Mouse (Mus musculus) forebrain, embryonic 13.5 days (tissue): ENCODE measurements at regions not wholly inside any gene's neighbourhood (a gene's known extent, or its start where the extent isn't known, plus 50 kb on each side); places are given as distances from the start of the nearest gene placed in this dataset.

ENCODE experiments used
- ATAC-seq: fragments of 200-750 bp; cut with Nextera tagmentation; 2 replicates; pipeline ENCODE4 v1.8.0; 2017
- H3K27ac ChIP-seq: fragments of 300-500 bp; sonication (generic); 2 replicates; pipeline ENCODE4 v1.5.1; 2015; ENCODE audit warnings: inconsistent platforms, mild to moderate bottlenecking, moderate library complexity
- H3K27me3 ChIP-seq: fragments of 300-500 bp; sonication (generic); 2 replicates; pipeline ENCODE4 v1.6.1; 2015; ENCODE audit warnings: mild to moderate bottlenecking, inconsistent platforms
- H3K36me3 ChIP-seq: fragments of 300-500 bp; sonication (generic); 2 replicates; pipeline ENCODE4 v1.6.1; 2015; ENCODE audit warnings: mild to moderate bottlenecking, inconsistent platforms; ENCODE audit not compliant: poor library complexity, severe bottlenecking
- H3K4me1 ChIP-seq: fragments of 300-500 bp; sonication (generic); 2 replicates; pipeline ENCODE4 v1.6.1; 2015; ENCODE audit warnings: inconsistent platforms
- H3K4me2 ChIP-seq: fragments of 300-500 bp; sonication (generic); 2 replicates; pipeline ENCODE4 v1.6.1; 2015; ENCODE audit warnings: inconsistent platforms, mild to moderate bottlenecking, moderate library complexity
- H3K4me3 ChIP-seq: fragments of 300-500 bp; sonication (generic); 2 replicates; pipeline ENCODE4 v1.5.1; 2015; ENCODE audit warnings: mild to moderate bottlenecking, inconsistent platforms
- H3K9ac ChIP-seq: fragments of 300-500 bp; sonication (generic); 2 replicates; pipeline ENCODE4 v1.6.1; 2015; ENCODE audit warnings: mild to moderate bottlenecking, inconsistent platforms
- H3K9me3 ChIP-seq: fragments of 300-500 bp; sonication (generic); replicated peaks from 2 replicates; pipeline ENCODE4 v1.6.1; 2016; ENCODE audit warnings: inconsistent platforms
- WGBS: fragments of 180-500 bp; shearing (Covaris S2); methylation state at CpG from one replicate; pipeline ENCODE4 v1.1.7; 2015; 5-methylcytosine and 5-hydroxymethylcytosine counted together

DNA sequence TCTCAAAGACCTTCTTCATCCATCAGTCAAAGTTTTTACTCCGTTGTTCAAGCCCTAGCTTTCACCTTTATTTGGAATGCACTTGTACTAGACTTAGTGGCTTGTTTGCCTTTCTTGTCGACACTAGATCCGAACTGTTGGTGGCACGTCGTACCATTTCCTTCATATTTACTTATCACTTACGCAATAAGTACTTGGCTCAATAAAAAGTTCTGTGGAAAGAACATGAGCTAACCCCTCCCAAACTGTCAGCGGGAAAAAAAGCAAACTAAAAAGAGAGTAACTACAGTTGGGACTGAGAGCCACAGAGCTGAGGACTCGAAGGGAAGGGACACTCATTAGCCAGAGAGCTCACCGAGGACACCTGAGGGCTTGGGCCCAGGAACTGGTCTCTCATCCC, 202.8 kb downstream of the Gm19410 start:
- no peak for ATAC-seq
- Histone ChIP-seq H3K36me3 (no peaks in the 10 kb centered on the region), H3K9ac (no peak overlapping the region), H3K27me3 (no peaks in the 10 kb centered on the region), H3K4me3 (no peak overlapping the region), H3K4me1 (no peaks in the 10 kb centered on the region), H3K9me3 (no peaks in the 10 kb centered on the region), H3K4me2 (no peak overlapping the region), H3K27ac (no peak overlapping the region)
- 92% methylated on average over 9 of the region's 9 CpGs for WGBS

DNA sequence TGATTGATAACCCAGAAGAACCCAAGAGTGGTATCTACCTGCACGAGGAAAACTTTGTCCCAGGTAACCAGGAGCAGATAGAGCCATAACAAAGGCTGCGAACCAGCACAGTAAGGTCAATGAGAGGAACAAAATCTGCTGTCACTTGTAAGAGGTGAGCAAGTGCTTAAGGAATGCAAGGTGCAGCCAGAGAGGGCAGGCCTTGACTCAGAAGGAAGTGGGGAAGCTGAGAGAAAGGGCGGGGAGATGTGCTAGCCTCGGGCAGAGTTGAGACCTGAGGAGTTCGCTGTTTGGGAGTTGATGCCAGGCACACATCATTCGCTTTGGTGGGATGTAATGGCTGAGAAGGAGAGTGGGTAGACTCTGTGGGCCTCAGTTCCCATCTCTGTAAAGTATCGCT, 205.5 kb downstream of the Gm19410 start:
- no peak overlapping the region for H3K4me2 ChIP-seq
- no peaks in the 10 kb centered on the region for H3K27me3 ChIP-seq
- H3K9me3 ChIP-seq, result no peaks in the 10 kb centered on the region
- H3K4me3 ChIP-seq, result no peak overlapping the region
- H3K4me1 ChIP-seq, result peaks cover 5% of the 10 kb centered on the region; the same call in 1 of the 2 replicates
- no peak for ATAC-seq
- H3K36me3 ChIP-seq, result no peaks in the 10 kb centered on the region
- H3K9ac ChIP-seq, result no peak overlapping the region
- no peak overlapping the region for H3K27ac ChIP-seq
- 92% methylated on average over 7 of the region's 7 CpGs for WGBS

- ATAC-seq, result no peak
These were observed 208.9 kb downstream of the Gm19410 start for GRCm38 (mm10) chr8:35974323-35975029.

GRCm38 (mm10) chr8:35979638-35980255, 214.2 kb downstream of the Gm19410 start:
- 66% methylated on average over 9 of the region's 9 CpGs for WGBS
- H3K27ac ChIP-seq, result no peak overlapping the region
- peak; percentile 81 for ATAC-seq

More at GRCm38 (mm10) chr8:35974323-35975029, 208.9 kb downstream of the Gm19410 start:
- Histone ChIP-seq H3K4me2 (no peak overlapping the region), H3K4me1 (peaks cover 5% of the 10 kb centered on the region; the same call in 1 of the 2 replicates), H3K36me3 (no peaks in the 10 kb centered on the region), H3K9me3 (no peaks in the 10 kb centered on the region), H3K27me3 (no peaks in the 10 kb centered on the region), H3K4me3 (no peak overlapping the region), H3K9ac (no peak overlapping the region), H3K27ac (no peak overlapping the region)
- WGBS, result 58% methylated on average over 10 of the region's 10 CpGs

DNA sequence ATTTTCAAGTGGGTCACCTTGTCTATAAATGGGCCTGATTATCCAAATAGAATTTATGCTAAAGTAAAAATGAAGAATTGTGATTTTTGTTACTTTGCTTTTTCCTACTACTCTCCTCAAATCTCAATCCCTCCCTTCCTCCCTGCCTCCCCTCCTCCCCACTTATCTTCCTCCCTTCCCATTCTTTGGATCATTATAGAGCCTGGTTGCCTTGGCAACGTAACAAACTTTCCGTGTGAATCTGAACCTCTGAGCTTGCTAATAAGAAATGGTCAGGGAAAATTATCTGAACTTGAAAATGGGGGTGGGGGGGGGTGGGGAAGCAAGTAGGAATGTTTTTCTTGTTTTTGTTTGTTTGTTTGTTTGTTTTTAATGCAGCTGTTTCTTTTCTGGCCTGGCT, 217.5 kb downstream of the Gm19410 start:
- ATAC-seq, result no peak
- H3K4me3 ChIP-seq, result no peak overlapping the region
- peaks cover 35% of the 10 kb centered on the region for H3K4me1 ChIP-seq
- H3K4me2 ChIP-seq, result no peak overlapping the region
- no peaks in the 10 kb centered on the region for H3K9me3 ChIP-seq
- H3K27me3 ChIP-seq, result no peaks in the 10 kb centered on the region
- H3K27ac ChIP-seq, result no peak overlapping the region
- WGBS, result 37% methylated on average over 2 of the region's 2 CpGs
- H3K36me3 ChIP-seq, result no peaks in the 10 kb centered on the region
- H3K9ac ChIP-seq, result no peak overlapping the region

More at GRCm38 (mm10) chr8:35979638-35980255, 214.2 kb downstream of the Gm19410 start:
- Histone ChIP-seq H3K4me3 (no peak overlapping the region), H3K36me3 (no peaks in the 10 kb centered on the region), H3K27me3 (no peaks in the 10 kb centered on the region), H3K9ac (no peak overlapping the region), H3K4me1 (peaks cover 21% of the 10 kb centered on the region), H3K4me2 (no peak overlapping the region), H3K9me3 (no peaks in the 10 kb centered on the region)

- Histone ChIP-seq H3K4me3 (no peak overlapping the region), H3K9me3 (no peaks in the 10 kb centered on the region), H3K27me3 (no peaks in the 10 kb centered on the region), H3K36me3 (no peaks in the 10 kb centered on the region), H3K4me1 (peaks cover 30% of the 10 kb centered on the region), H3K27ac (peak overlapping the region; percentile 75), H3K9ac (no peak overlapping the region), H3K4me2 (no peak overlapping the region)
- ATAC-seq, result peak; percentile 60
- WGBS, result 30% methylated on average over 5 of the region's 5 CpGs
These were observed 219.6 kb downstream of the Gm19410 start for GRCm38 (mm10) chr8:35985152-35985689.

DNA sequence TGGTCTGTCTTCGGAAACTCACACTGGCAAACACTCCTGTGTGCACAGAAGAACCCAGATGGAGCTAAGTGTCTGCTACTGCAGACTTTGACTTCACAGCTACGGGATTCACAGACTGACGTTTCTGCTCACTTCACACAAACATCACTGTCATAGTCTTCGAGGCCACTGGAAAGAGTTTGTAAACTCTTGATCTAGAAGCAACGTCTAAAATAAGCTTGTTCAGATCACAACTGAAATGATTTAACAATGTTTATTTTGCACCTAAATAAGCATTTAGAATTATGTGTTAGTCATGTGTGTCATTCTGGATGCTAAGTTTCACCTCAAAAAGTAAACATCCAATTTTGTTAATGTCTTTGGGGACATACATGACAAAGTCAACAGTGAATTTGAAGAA, 221.7 kb downstream of the Gm19410 start:
- no peak overlapping the region for H3K27ac ChIP-seq
- 80% methylated on average over 5 of the region's 5 CpGs for WGBS
- no peak overlapping the region for H3K9ac ChIP-seq
- no peaks in the 10 kb centered on the region for H3K27me3 ChIP-seq
- H3K4me3 ChIP-seq, result no peak overlapping the region
- no peak overlapping the region for H3K4me2 ChIP-seq
- H3K36me3 ChIP-seq, result no peaks in the 10 kb centered on the region
- H3K9me3 ChIP-seq, result no peaks in the 10 kb centered on the region
- H3K4me1 ChIP-seq, result peaks cover 37% of the 10 kb centered on the region
- ATAC-seq, result no peak

DNA sequence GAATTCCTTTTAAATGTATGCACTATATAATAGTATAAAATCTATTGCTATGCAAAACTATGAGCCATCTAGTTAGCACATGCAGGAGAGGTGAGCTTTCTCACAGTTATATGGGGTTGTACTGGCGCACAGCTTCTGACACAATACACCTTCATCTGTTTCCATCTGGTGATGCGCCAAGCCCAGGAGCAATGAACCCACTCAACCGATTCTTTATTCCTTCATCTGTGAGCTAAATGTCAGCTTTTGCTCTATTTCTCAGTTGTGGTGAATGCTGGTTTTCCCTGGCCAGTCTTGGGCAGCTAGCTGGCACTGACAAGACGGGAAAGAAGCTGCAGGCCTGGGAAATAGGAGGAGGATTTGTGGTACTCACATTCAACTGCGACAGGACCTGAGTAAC, 225.4 kb downstream of the Gm19410 start:
- Histone ChIP-seq H3K9me3 (no peaks in the 10 kb centered on the region), H3K27ac (peak overlapping the region; percentile 26; the same call in 1 of the 2 replicates), H3K4me2 (no peak overlapping the region), H3K36me3 (no peaks in the 10 kb centered on the region), H3K9ac (no peak overlapping the region), H3K27me3 (no peaks in the 10 kb centered on the region), H3K4me3 (no peak overlapping the region), H3K4me1 (peaks cover 11% of the 10 kb centered on the region; the same call in 1 of the 2 replicates)
- WGBS, result 65% methylated on average over 5 of the region's 5 CpGs
- ATAC-seq, result peak; percentile 59; the same call in 1 of the 2 replicates

DNA sequence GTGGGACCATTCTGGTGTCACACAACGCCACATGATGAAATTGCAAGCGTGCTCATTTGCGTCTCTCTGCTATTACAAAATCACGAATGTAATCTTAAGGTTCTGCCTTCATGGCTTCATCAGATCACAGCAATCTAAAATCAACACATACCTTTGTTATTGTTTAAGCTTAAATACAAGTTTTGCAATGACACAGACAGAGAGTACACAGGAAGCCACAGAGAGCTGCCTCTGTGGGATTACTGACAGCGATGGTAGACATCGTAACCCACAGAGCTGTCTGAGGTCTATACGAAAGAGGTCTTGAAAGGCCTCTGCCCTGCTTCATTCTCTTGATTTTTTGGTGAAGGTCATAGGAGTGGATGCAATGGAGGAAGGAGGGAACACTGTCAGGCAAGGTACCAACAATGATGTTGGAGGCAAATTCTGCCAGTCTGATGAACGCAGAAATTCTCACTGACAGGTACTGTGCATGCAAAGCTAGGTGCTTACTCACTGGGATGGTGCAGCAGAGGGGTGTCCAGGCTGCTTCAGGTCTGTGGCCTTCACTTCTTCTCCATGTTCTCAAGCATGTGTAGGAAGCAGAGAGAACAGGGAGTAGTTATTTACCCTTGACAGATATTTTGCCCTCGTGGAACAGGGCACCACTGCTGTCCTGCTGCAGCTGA, 226.5 kb downstream of the Gm19410 start:
- no peak overlapping the region for H3K4me3 ChIP-seq
- no peak overlapping the region for H3K4me2 ChIP-seq
- H3K4me1 ChIP-seq, result peaks cover 8% of the 10 kb centered on the region; the same call in 1 of the 2 replicates
- no peak for ATAC-seq
- no peaks in the 10 kb centered on the region for H3K27me3 ChIP-seq
- 87% methylated on average over 9 of the region's 9 CpGs for WGBS
- no peaks in the 10 kb centered on the region for H3K9me3 ChIP-seq
- no peaks in the 10 kb centered on the region for H3K36me3 ChIP-seq
- peak overlapping the region; percentile 26; the same call in 1 of the 2 replicates for H3K27ac ChIP-seq
- H3K9ac ChIP-seq, result no peak overlapping the region

- Histone ChIP-seq H3K4me3 (no peak overlapping the region), H3K9ac (no peak overlapping the region), H3K27me3 (no peaks in the 10 kb centered on the region), H3K9me3 (no peaks in the 10 kb centered on the region), H3K4me1 (peaks cover 2% of the 10 kb centered on the region; the same call in 1 of the 2 replicates), H3K36me3 (no peaks in the 10 kb centered on the region), H3K27ac (no peak overlapping the region), H3K4me2 (no peak overlapping the region)
- WGBS, result 85% methylated on average over 6 of the region's 6 CpGs
- no peak for ATAC-seq
These were observed 230.9 kb downstream of the Gm19410 start for GRCm38 (mm10) chr8:35996330-35997077.

DNA sequence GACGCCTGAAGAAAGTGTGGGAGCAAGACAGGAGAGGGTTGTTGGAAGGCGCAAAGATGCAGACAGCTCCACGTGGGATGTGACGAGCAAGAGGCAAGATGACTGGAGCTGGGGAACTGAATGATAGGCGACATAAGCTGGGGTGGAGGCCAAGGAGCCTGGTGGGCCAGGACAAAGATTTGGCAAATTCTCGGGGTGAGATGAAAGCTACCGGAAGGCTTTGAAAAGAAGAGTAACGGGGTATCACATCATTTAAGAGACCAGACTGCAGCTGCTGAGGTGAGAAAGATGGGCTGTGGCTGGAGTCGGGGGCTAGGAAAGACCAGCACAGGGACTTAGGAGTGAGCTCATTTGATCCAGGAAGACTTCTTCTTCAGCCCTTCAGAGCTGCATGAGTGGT, 234.0 kb downstream of the Gm19410 start:
- Histone ChIP-seq H3K4me1 (no peaks in the 10 kb centered on the region), H3K4me2 (no peak overlapping the region), H3K9ac (no peak overlapping the region), H3K4me3 (no peak overlapping the region), H3K36me3 (no peaks in the 10 kb centered on the region), H3K27me3 (no peaks in the 10 kb centered on the region), H3K27ac (no peak overlapping the region), H3K9me3 (no peaks in the 10 kb centered on the region)
- ATAC-seq, result no peak
- 85% methylated on average over 9 of the region's 9 CpGs for WGBS
